ENCODE assay signal across 13 mouse cellular contexts in the genomic region with DNA sequence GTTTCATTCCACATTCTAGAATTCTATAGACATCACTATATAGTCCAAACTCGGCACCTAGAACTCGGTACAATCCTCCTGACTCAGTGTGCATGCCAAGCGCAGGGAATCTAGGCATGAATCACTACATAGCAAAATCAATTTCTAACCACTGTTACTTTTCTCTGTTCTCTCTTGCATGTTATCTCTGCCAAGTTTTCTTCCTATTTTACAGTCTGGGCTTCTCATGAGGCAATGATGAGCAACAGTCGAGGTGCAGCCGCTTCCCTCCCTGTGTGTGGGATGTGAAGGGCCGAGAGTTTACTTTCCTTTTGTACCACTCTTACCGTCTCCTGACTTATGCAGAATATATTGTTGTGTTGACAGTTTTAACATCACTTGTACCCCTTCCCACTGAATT.
"Had no signal": no experiment of that assay in that cellular context is flagged by ENCODE, and none has a peak within 500 bp of the region (broad histone marks: within the 10 kb centered on the region; RNA-seq: fewer than 3 reads in every experiment).

No protein-coding gene starts in this region.

- DNase-seq: kidney, adult 8-10 months; kidney, postnatal 10 days; kidney, postnatal 36 days; layer of hippocampus, adult 9-11 months; liver; lung, adult 18-20 months; lung, postnatal 10 days; lung, postnatal 36 days; midbrain, embryonic 14.5 days; retina, postnatal 1 day; right cerebral cortex, postnatal 4 days; thymus, postnatal 36 days had no signal

- ATAC-seq: liver, embryonic 12.5 days had no signal
